Mouse (Mus musculus) lung, embryonic 16.5 days (tissue): ENCODE data around the gene Fxyd6. TPM values are rescaled to one million over a fixed set of nuclear protein-coding genes. Genes with fewer than 3 reads are reported as not detected.

Source experiments
- ATAC-seq: fragments of 200-750 bp; cut with Nextera tagmentation; 2 replicates; pipeline ENCODE4 v1.8.0; 2017; ENCODE audit warnings: low read depth, mild to moderate bottlenecking, moderate library complexity
- H3K27ac ChIP-seq: fragments of 300-500 bp; sonication (generic); 2 replicates; pipeline ENCODE4 v1.5.1; 2014; ENCODE audit warnings: mild to moderate bottlenecking, control low read depth, low read length
- H3K27me3 ChIP-seq: fragments of 300-500 bp; sonication (generic); 2 replicates; pipeline ENCODE4 v1.6.1; 2014; ENCODE audit warnings: low read depth, low read length, mixed read lengths; ENCODE audit not compliant: control insufficient read depth, insufficient read depth
- H3K36me3 ChIP-seq: fragments of 300-500 bp; sonication (generic); 2 replicates; pipeline ENCODE4 v1.6.1; 2014; ENCODE audit warnings: low read length; ENCODE audit not compliant: control insufficient read depth, insufficient read depth
- H3K4me1 ChIP-seq: fragments of 300-500 bp; sonication (generic); replicated peaks from 2 replicates; pipeline ENCODE4 v1.6.1; 2014; ENCODE audit warnings: low read length, mixed read lengths; ENCODE audit not compliant: control insufficient read depth, insufficient read depth
- H3K4me2 ChIP-seq: fragments of 300-500 bp; sonication (generic); 2 replicates; pipeline ENCODE4 v1.6.1; 2014; ENCODE audit warnings: low read depth, low read length, control low read depth
- H3K4me3 ChIP-seq: fragments of 300-500 bp; sonication (generic); 2 replicates; pipeline ENCODE4 v1.5.1; 2014; ENCODE audit warnings: mild to moderate bottlenecking, low read length, control low read depth
- H3K9ac ChIP-seq: fragments of 300-500 bp; sonication (generic); 2 replicates; pipeline ENCODE4 v1.6.1; 2014; ENCODE audit warnings: low read length, control low read depth
- H3K9me3 ChIP-seq: fragments of 300-500 bp; sonication (generic); 2 replicates; pipeline ENCODE4 v1.6.1; 2016; ENCODE audit warnings: low read length; ENCODE audit not compliant: control insufficient read depth
- WGBS: fragments of 180-500 bp; shearing (Covaris S2); extraction: QIAGEN DNeasy Blood & Tissue Kit; methylation state at CpG from one replicate; pipeline ENCODE4 v1.1.7; 2014; 5-methylcytosine and 5-hydroxymethylcytosine counted together
- polyA plus RNA-seq: library from polyadenylated mRNA; unstranded; fragments of >200 nt; fragmentation: Nextera tagmentation; extraction: Ambion mirVana; gene quantifications from 2 replicates; pipeline ENCODE4 v1.2.1, GENCODE M21; 2015

Gene Fxyd6
- polyA plus RNA-seq, 1 experiment from 2014 or later, result 36.5 TPM

GRCm38 (mm10) chr9:45383883-45384282, 13.9 kb downstream of the Fxyd6 start:
- no peak for ATAC-seq
- Histone ChIP-seq H3K27ac (no peak overlapping the region), H3K9me3 (no peaks in the 10 kb centered on the region), H3K27me3 (no peaks in the 10 kb centered on the region), H3K4me1 (no peaks in the 10 kb centered on the region), H3K4me2 (no peak overlapping the region), H3K4me3 (no peak overlapping the region), H3K9ac (no peak overlapping the region), H3K36me3 (no peaks in the 10 kb centered on the region)
- 90% methylated on average over 6 of the region's 6 CpGs for WGBS

GRCm38 (mm10) chr9:45386698-45387097, 16.7 kb downstream of the Fxyd6 start:
- 76% methylated on average over 5 of the region's 5 CpGs for WGBS

GRCm38 (mm10) chr9:45388385-45388994, 18.5 kb downstream of the Fxyd6 start:
- peak; percentile 43; the same call in 1 of the 2 replicates for ATAC-seq
- WGBS, result 28% methylated on average over 12 of the region's 12 CpGs
- Histone ChIP-seq H3K27me3 (no peaks in the 10 kb centered on the region), H3K4me3 (no peak overlapping the region), H3K4me2 (no peak overlapping the region), H3K36me3 (no peaks in the 10 kb centered on the region), H3K27ac (no peak overlapping the region), H3K9me3 (no peaks in the 10 kb centered on the region), H3K4me1 (no peaks in the 10 kb centered on the region), H3K9ac (no peak overlapping the region)

More at GRCm38 (mm10) chr9:45386698-45387097, 16.7 kb downstream of the Fxyd6 start:
- Histone ChIP-seq H3K9ac (no peak overlapping the region), H3K4me1 (no peaks in the 10 kb centered on the region), H3K27me3 (no peaks in the 10 kb centered on the region), H3K27ac (no peak overlapping the region), H3K4me3 (no peak overlapping the region), H3K36me3 (no peaks in the 10 kb centered on the region), H3K9me3 (no peaks in the 10 kb centered on the region), H3K4me2 (no peak overlapping the region)
- no peak for ATAC-seq

GRCm38 (mm10) chr9:45389596-45389995, 19.6 kb downstream of the Fxyd6 start:
- no peaks in the 10 kb centered on the region for H3K27me3 ChIP-seq
- no peak overlapping the region for H3K4me3 ChIP-seq
- H3K36me3 ChIP-seq, result no peaks in the 10 kb centered on the region
- WGBS, result 71% methylated on average over 8 of the region's 8 CpGs
- no peak for ATAC-seq
- no peak overlapping the region for H3K4me2 ChIP-seq
- no peaks in the 10 kb centered on the region for H3K9me3 ChIP-seq
- H3K27ac ChIP-seq, result no peak overlapping the region
- H3K9ac ChIP-seq, result no peak overlapping the region
- H3K4me1 ChIP-seq, result no peaks in the 10 kb centered on the region

GRCm38 (mm10) chr9:45391299-45391698, 21.3 kb downstream of the Fxyd6 start:
- Histone ChIP-seq H3K9me3 (no peaks in the 10 kb centered on the region), H3K4me1 (no peaks in the 10 kb centered on the region), H3K27ac (no peak overlapping the region), H3K27me3 (no peaks in the 10 kb centered on the region), H3K4me2 (no peak overlapping the region), H3K36me3 (no peaks in the 10 kb centered on the region), H3K4me3 (no peak overlapping the region), H3K9ac (no peak overlapping the region)
- 63% methylated on average over 7 of the region's 7 CpGs for WGBS
- no peak for ATAC-seq

- 82% methylated on average over 6 of the region's 6 CpGs for WGBS
- Histone ChIP-seq H3K9me3 (no peaks in the 10 kb centered on the region), H3K4me3 (no peak overlapping the region), H3K36me3 (no peaks in the 10 kb centered on the region), H3K9ac (no peak overlapping the region), H3K4me2 (no peak overlapping the region), H3K27ac (no peak overlapping the region), H3K4me1 (no peaks in the 10 kb centered on the region), H3K27me3 (no peaks in the 10 kb centered on the region)
- no peak for ATAC-seq
These were observed 25.2 kb downstream of the Fxyd6 start for GRCm38 (mm10) chr9:45395218-45395617.

GRCm38 (mm10) chr9:45395796-45396195, 25.8 kb downstream of the Fxyd6 start:
- H3K27me3 ChIP-seq, result no peaks in the 10 kb centered on the region
- no peaks in the 10 kb centered on the region for H3K36me3 ChIP-seq
- H3K9me3 ChIP-seq, result no peaks in the 10 kb centered on the region
- no peak overlapping the region for H3K27ac ChIP-seq
- ATAC-seq, result no peak
- WGBS, result 21% methylated on average over 3 of the region's 3 CpGs
- H3K4me1 ChIP-seq, result no peaks in the 10 kb centered on the region
- H3K9ac ChIP-seq, result no peak overlapping the region
- H3K4me3 ChIP-seq, result no peak overlapping the region
- H3K4me2 ChIP-seq, result no peak overlapping the region

GRCm38 (mm10) chr9:45398336-45398735, 28.4 kb downstream of the Fxyd6 start:
- H3K4me2 ChIP-seq, result no peak overlapping the region
- no peaks in the 10 kb centered on the region for H3K4me1 ChIP-seq
- no peak for ATAC-seq
- H3K36me3 ChIP-seq, result no peaks in the 10 kb centered on the region
- no peaks in the 10 kb centered on the region for H3K27me3 ChIP-seq
- no peak overlapping the region for H3K27ac ChIP-seq
- no peaks in the 10 kb centered on the region for H3K9me3 ChIP-seq
- H3K4me3 ChIP-seq, result no peak overlapping the region
- WGBS, result 42% methylated on average over 1 of the region's 1 CpGs
- no peak overlapping the region for H3K9ac ChIP-seq

- Histone ChIP-seq H3K4me2 (no peak within 1 kb of the TSS), H3K9me3 (no peaks in the 10 kb centered on the region), H3K27ac (no peak within 1 kb of the TSS), H3K4me1 (no peaks in the 10 kb centered on the region), H3K4me3 (no peak within 1 kb of the TSS), H3K9ac (no peak within 1 kb of the TSS), H3K36me3 (no peaks in the 10 kb centered on the region), H3K27me3 (no peaks in the 10 kb centered on the region)
- no peak for ATAC-seq
- 75% methylated on average over 4 of the region's 4 CpGs for WGBS
These were observed 29.4 kb downstream of the Fxyd6 start, which contains the start of gene Fxyd2 for GRCm38 (mm10) chr9:45399434-45399833. TSS of gene Fxyd2 (plus strand) at chr9:45399669.

- WGBS, result 35% methylated on average over 4 of the region's 4 CpGs
- no peak overlapping the region for H3K4me3 ChIP-seq
- H3K9me3 ChIP-seq, result no peaks in the 10 kb centered on the region
- H3K27me3 ChIP-seq, result no peaks in the 10 kb centered on the region
- ATAC-seq, result no peak
- no peak overlapping the region for H3K27ac ChIP-seq
- H3K4me1 ChIP-seq, result no peaks in the 10 kb centered on the region
- no peaks in the 10 kb centered on the region for H3K36me3 ChIP-seq
- no peak overlapping the region for H3K9ac ChIP-seq
- no peak overlapping the region for H3K4me2 ChIP-seq
These were observed 31.9 kb downstream of the Fxyd6 start for GRCm38 (mm10) chr9:45401851-45402250.
